Mouse (Mus musculus) MEL (cell line): ENCODE measurements around the gene Mup7. TPM values are rescaled to one million over a fixed set of nuclear protein-coding genes. Genes with fewer than 3 reads are reported as not detected.
"Not testable (repeated sequence)": the region's sequence is repeated elsewhere in the genome, so short reads cannot be mapped to it uniquely, and the experiment has no call there.

Experiments used
- DNase-seq: peaks from one replicate; pipeline ENCODE4 v3.0.0; 2011; ENCODE audit warnings: low read depth, low spot score
- H3K27ac ChIP-seq: 2 replicates; pipeline ENCODE4 v1.5.1; 2012; ENCODE audit warnings: low read depth, mild to moderate bottlenecking, control low read depth, low read length, moderate library complexity; ENCODE audit not compliant: control insufficient read depth
- H3K27me3 ChIP-seq, 2 experiments: fragments of 150-350 bp in 1 of 2; sonication (generic) in 1 of 2; 2 replicates each; pipeline ENCODE4 v1.6.1; 2012; ENCODE audit warnings: low read length in 2 of 2, mild to moderate bottlenecking in 2 of 2, improper control_type of control experiment in 1 of 2, moderate library complexity in 1 of 2; ENCODE audit not compliant: insufficient read depth in 2 of 2, control insufficient read depth in 1 of 2
- H3K36me3 ChIP-seq, 2 experiments: 2 replicates each; pipeline ENCODE4 v1.6.1; 2012 to 2014; ENCODE audit warnings: low read length in 2 of 2, improper control_type of control experiment in 1 of 2, inconsistent platforms in 1 of 2, mild to moderate bottlenecking in 1 of 2; ENCODE audit not compliant: insufficient read depth in 2 of 2, control insufficient read depth in 1 of 2
- H3K4me1 ChIP-seq, 2 experiments: fragments of 150-350 bp in 1 of 2; sonication (generic) in 1 of 2; 2 replicates each; pipeline ENCODE4 v1.6.1; 2012; ENCODE audit warnings: low read length in 2 of 2, improper control_type of control experiment in 1 of 2, mild to moderate bottlenecking in 1 of 2; ENCODE audit not compliant: insufficient read depth in 2 of 2, control insufficient read depth in 1 of 2
- H3K4me3 ChIP-seq, 2 experiments: fragments of 150-350 bp in 1 of 2; sonication (generic) in 1 of 2; 2 replicates each; pipeline ENCODE4 v1.5.1; 2012; ENCODE audit warnings: low read depth in 2 of 2, low read length in 2 of 2, mild to moderate bottlenecking in 2 of 2, moderate library complexity in 2 of 2, control low read depth in 1 of 2, improper control_type of control experiment in 1 of 2; ENCODE audit not compliant: control insufficient read depth in 1 of 2, insufficient read depth in 1 of 2
- H3K79me2 ChIP-seq: 2 replicates; pipeline ENCODE4 v1.6.1; 2012; ENCODE audit warnings: mild to moderate bottlenecking, low read length, moderate library complexity; ENCODE audit not compliant: control insufficient read depth, poor library complexity, insufficient read depth
- H3K9ac ChIP-seq: 2 replicates; pipeline ENCODE4 v1.6.1; 2012; ENCODE audit warnings: low read depth, mild to moderate bottlenecking, control low read depth, low read length, moderate library complexity; ENCODE audit not compliant: control insufficient read depth, poor library complexity, severe bottlenecking
- H3K9me3 ChIP-seq: fragments of 150-350 bp; sonication (generic); replicated peaks from 2 replicates; pipeline ENCODE4 v1.6.1; 2012; ENCODE audit warnings: mild to moderate bottlenecking, low read length, improper control_type of control experiment, moderate library complexity; ENCODE audit not compliant: insufficient read depth
- polyA plus RNA-seq, 2 experiments: library from polyadenylated mRNA; stranded (reverse) in 1 of 2; unstranded in 1 of 2; fragments of >175 nt in 1 of 2; fragments of >200 nt in 1 of 2; gene quantifications; 2 replicates each; pipeline versions ENCODE4 v1.2.1 to v1.2.4; 2012; ENCODE audit warnings: low replicate concordance in 2 of 2, low read depth in 1 of 2; ENCODE audit not compliant: insufficient read length in 2 of 2, insufficient read depth in 1 of 2, missing spikeins in 1 of 2
- total RNA-seq: library from RNA; depleted of rRNA; stranded (reverse); fragments of 300-350 nt; gene quantifications from 2 replicates; pipeline ENCODE4 v1.2.3, GENCODE M21; 2012; rRNA removed

Gene Mup7
- not detected in 2 replicates for total RNA-seq
- not detected for polyA plus RNA-seq

GRCm38 (mm10) chr4:60070375-60070774 lies at the start of gene Mup7:
Gene Mup7, minus strand, starts transcription at chr4:60070475.
- not testable (repeated sequence) for DNase-seq, H3K79me2 ChIP-seq, H3K27ac ChIP-seq, H3K4me3 ChIP-seq, H3K27me3 ChIP-seq, H3K9me3 ChIP-seq, H3K36me3 ChIP-seq, H3K9ac ChIP-seq, H3K4me1 ChIP-seq

GRCm38 (mm10) chr4:60079865-60080264 lies 9.6 kb upstream of the Mup7 start:
- not testable (repeated sequence) for H3K79me2 ChIP-seq, H3K27ac ChIP-seq, DNase-seq, H3K4me1 ChIP-seq, H3K4me3 ChIP-seq, H3K36me3 ChIP-seq, H3K27me3 ChIP-seq, H3K9ac ChIP-seq, H3K9me3 ChIP-seq

GRCm38 (mm10) chr4:60029334-60030111 lies 40.8 kb downstream of the Mup7 start:
- not testable (repeated sequence) for H3K27ac ChIP-seq, DNase-seq, H3K4me1 ChIP-seq, H3K36me3 ChIP-seq, H3K4me3 ChIP-seq, H3K27me3 ChIP-seq, H3K9me3 ChIP-seq, H3K79me2 ChIP-seq, H3K9ac ChIP-seq

GRCm38 (mm10) chr4:60020141-60020540 lies 50.1 kb downstream of the Mup7 start:
- H3K4me3 ChIP-seq, H3K36me3 ChIP-seq, H3K9ac ChIP-seq, H3K27me3 ChIP-seq, DNase-seq, H3K9me3 ChIP-seq, H3K79me2 ChIP-seq, H3K27ac ChIP-seq, H3K4me1 ChIP-seq: not testable (repeated sequence)

Other genes starting within 250 kb of the Mup7 start
- not detected in 2 replicates for gene Slc46a2, start 155.4 kb downstream of the Mup7 start, total RNA-seq
- not detected for gene Slc46a2, start 155.4 kb downstream of the Mup7 start, polyA plus RNA-seq
- not detected in 2 replicates for gene Mup4, start 109.8 kb downstream of the Mup7 start, total RNA-seq
- not detected for gene Mup4, start 109.8 kb downstream of the Mup7 start, polyA plus RNA-seq
- gene Mup6, start 106.2 kb downstream of the Mup7 start, total RNA-seq: not detected in 2 replicates
- gene Mup6, start 106.2 kb downstream of the Mup7 start, polyA plus RNA-seq: not detected
- not detected in 2 replicates for gene Mup2, start 83.8 kb upstream of the Mup7 start, total RNA-seq
- not detected for gene Mup2, start 83.8 kb upstream of the Mup7 start, polyA plus RNA-seq
- gene Mup8, start 152.1 kb upstream of the Mup7 start, total RNA-seq: not detected in 2 replicates
- gene Mup8, start 152.1 kb upstream of the Mup7 start, polyA plus RNA-seq: not detected